Mouse (Mus musculus) ES-Bruce4 (cell line): Measurements from ENCODE around the gene Sh3bp5. TPM values are rescaled to one million over a fixed set of nuclear protein-coding genes. Genes with fewer than 3 reads are reported as not detected.

Source experiments
- H3K27ac ChIP-seq: 2 replicates; pipeline ENCODE4 v1.5.1; 2012; ENCODE audit warnings: low read length, inconsistent platforms; ENCODE audit not compliant: insufficient read depth
- H3K27me3 ChIP-seq: 2 replicates; pipeline ENCODE4 v1.6.1; 2012; ENCODE audit warnings: mild to moderate bottlenecking, low read length, inconsistent platforms; ENCODE audit not compliant: control insufficient read depth, poor library complexity, insufficient read depth, severe bottlenecking
- H3K36me3 ChIP-seq: 2 replicates; pipeline ENCODE4 v1.6.1; 2012; ENCODE audit warnings: inconsistent platforms, mild to moderate bottlenecking, low read length, moderate library complexity; ENCODE audit not compliant: control insufficient read depth, poor library complexity, insufficient read depth, severe bottlenecking
- H3K4me1 ChIP-seq: one replicate; pipeline ENCODE4 v1.8.1; 2011; ENCODE audit warnings: low read length; ENCODE audit not compliant: control insufficient read depth, insufficient read depth
- H3K4me3 ChIP-seq: 2 replicates; pipeline ENCODE4 v1.5.1; 2011; ENCODE audit warnings: low read depth, mild to moderate bottlenecking, low read length
- H3K9ac ChIP-seq: 2 replicates; pipeline ENCODE4 v1.6.1; 2012; ENCODE audit warnings: low read depth, mild to moderate bottlenecking, inconsistent platforms; ENCODE audit not compliant: poor library complexity, severe bottlenecking
- H3K9me3 ChIP-seq: replicated peaks from 2 replicates; pipeline ENCODE4 v1.6.1; 2012; ENCODE audit warnings: mild to moderate bottlenecking, low read length, inconsistent platforms; ENCODE audit not compliant: control insufficient read depth, poor library complexity, insufficient read depth, severe bottlenecking
- CTCF ChIP-seq: IDR thresholded peaks from one replicate; pipeline ENCODE4 v1.8.1; 2011; ENCODE audit warnings: low read depth, low read length
- EP300 ChIP-seq: IDR thresholded peaks from 2 replicates; pipeline ENCODE4 v1.6.1; 2011; ENCODE audit warnings: low read depth, low read length; ENCODE audit not compliant: insufficient read depth
- POLR2A ChIP-seq: IDR thresholded peaks from one replicate; pipeline ENCODE4 v1.8.1; 2011; ENCODE audit warnings: low read length; ENCODE audit not compliant: insufficient read depth
- polyA plus RNA-seq: library from polyadenylated mRNA; stranded (reverse); fragments of >200 nt; gene quantifications from 2 replicates; pipeline ENCODE4 v1.2.4, GENCODE M21; 2011; ENCODE audit warnings: low read depth; ENCODE audit not compliant: missing spikeins, insufficient read depth, insufficient read length

Gene Sh3bp5
- polyA plus RNA-seq, 1 experiment: 8.6 TPM

DNA sequence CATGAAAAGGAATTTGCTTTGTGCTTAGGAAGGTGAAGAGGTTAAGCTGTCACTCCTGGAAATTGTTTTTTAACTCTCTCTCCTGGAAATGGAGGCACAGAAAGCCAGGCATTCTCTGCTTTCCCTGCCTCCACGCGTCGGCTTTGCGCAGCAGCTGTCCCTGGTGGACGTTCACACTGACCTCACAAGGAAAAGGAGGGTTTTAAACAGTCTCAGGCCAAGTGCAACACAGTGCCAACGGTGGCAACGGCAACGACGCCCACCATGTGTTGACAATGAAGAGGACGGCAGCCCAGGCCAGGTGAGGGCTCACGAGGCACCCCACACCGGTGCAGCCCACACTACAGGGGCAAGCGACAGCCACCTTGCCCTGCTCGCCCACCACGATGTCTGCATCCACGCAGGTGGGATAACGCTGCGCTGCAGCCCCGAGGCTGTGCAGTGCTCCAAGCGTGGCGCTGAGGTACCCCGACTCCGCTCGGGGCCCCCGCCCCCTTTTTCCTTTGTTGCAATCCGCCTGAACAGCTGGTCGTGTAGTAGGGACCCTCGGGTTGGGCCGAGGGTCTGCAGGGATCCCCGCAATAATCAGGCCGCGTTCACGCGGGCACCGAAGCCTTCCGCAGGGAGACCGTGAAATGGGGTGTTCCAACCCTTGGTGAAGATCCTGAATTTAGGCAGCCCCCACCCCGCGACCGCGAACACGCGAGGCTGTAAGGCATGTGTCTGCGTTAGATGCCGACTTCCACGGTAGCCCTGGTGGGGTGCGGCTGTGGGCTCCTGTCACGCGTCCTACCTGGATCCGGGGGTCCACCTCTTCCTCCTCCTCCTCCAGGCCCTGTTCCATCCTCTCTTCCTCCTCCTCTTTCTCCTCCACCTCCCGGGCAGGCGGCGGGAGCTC lies 611 bp downstream of the Sh3bp5 start:
- H3K36me3 ChIP-seq: no peaks in the 10 kb centered on the region
- H3K4me3 ChIP-seq: peak overlapping the region; percentile 82
- TF ChIP-seq EP300 (no peak), POLR2A (no peak), CTCF (no peak)
- no peaks in the 10 kb centered on the region for H3K27me3 ChIP-seq
- peak overlapping the region; percentile 55 for H3K9ac ChIP-seq
- H3K4me1 ChIP-seq: no peaks in the 10 kb centered on the region
- H3K9me3 ChIP-seq: no peaks in the 10 kb centered on the region
- H3K27ac ChIP-seq: no peak overlapping the region

DNA sequence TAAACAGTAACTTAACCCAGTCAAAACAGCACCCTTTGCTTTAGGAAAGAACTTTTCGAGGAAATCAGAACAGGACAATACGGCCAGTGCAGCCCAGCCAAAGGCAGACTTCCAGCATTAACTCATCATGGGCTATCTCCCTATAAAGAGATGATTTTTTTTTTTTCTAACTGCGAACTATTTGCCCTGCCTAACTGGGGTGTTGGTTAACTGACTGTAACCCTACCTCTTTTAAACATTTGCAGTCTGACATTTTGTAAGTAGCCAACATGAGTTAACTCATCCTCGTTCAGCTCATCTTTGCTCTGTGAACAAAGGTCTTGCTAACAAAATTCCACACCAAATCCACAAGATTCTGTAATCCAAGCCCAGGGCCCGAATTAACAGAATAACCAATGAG lies 1.5 kb downstream of the Sh3bp5 start:
- H3K27me3 ChIP-seq: no peaks in the 10 kb centered on the region
- H3K27ac ChIP-seq: no peak overlapping the region
- no peaks in the 10 kb centered on the region for H3K36me3 ChIP-seq
- TF ChIP-seq EP300 (no peak), CTCF (no peak), POLR2A (no peak)
- no peaks in the 10 kb centered on the region for H3K4me1 ChIP-seq
- H3K9me3 ChIP-seq: no peaks in the 10 kb centered on the region
- no peak overlapping the region for H3K4me3 ChIP-seq
- H3K9ac ChIP-seq: no peak overlapping the region

DNA sequence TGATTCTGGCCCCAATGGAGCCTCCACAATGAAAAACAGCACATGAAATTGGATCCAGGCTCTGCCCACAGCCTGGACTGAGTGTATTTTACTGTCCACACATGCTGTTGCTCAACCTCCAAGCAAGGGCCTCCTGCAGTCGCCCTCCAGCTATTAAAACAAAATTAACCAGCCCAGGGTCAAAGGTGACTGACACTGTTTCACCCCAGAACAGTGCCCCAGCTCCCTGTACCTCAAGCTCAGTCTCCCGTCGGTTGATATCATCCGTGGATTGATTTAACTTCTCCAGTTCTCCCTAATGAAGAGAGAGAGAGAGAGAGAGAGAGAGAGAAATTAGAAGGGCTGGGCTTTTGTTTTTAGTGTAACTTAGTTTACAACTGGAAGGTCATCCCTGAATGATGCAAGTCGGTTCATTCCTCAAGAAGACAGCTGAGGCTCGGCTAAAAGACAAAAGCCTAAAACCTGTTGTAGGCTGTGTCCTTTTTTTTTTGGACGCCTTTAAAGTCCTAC lies 2.0 kb downstream of the Sh3bp5 start:
- Histone ChIP-seq H3K36me3 (no peaks in the 10 kb centered on the region), H3K9ac (no peak overlapping the region), H3K27ac (no peak overlapping the region), H3K4me3 (no peak overlapping the region), H3K27me3 (no peaks in the 10 kb centered on the region), H3K4me1 (no peaks in the 10 kb centered on the region), H3K9me3 (no peaks in the 10 kb centered on the region)
- TF ChIP-seq EP300 (no peak), POLR2A (no peak), CTCF (no peak)

DNA sequence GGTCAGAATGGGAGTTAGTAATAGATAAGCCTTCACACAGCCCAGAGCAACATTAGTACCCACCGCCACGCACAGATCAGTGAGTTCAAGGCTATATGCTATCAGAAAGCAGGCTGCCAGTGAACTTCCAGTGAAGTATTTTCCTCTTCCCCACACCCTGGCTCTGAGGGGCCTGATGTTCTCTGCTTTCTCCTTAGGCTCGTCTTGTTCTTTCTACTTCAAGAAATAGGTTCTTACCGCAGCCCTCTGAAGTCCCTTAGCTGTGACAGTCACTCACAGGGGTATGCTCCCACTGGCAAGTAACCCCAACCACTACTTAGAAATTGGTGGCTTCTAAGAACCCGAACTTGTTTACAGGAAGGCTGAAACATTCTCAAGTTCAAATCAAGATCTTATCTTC lies 2.8 kb downstream of the Sh3bp5 start:
- H3K27ac ChIP-seq: no peak overlapping the region
- H3K27me3 ChIP-seq: no peaks in the 10 kb centered on the region
- H3K9ac ChIP-seq: no peak overlapping the region
- TF ChIP-seq CTCF (no peak), POLR2A (no peak), EP300 (no peak)
- no peaks in the 10 kb centered on the region for H3K4me1 ChIP-seq
- H3K9me3 ChIP-seq: no peaks in the 10 kb centered on the region
- H3K4me3 ChIP-seq: no peak overlapping the region
- H3K36me3 ChIP-seq: no peaks in the 10 kb centered on the region

DNA sequence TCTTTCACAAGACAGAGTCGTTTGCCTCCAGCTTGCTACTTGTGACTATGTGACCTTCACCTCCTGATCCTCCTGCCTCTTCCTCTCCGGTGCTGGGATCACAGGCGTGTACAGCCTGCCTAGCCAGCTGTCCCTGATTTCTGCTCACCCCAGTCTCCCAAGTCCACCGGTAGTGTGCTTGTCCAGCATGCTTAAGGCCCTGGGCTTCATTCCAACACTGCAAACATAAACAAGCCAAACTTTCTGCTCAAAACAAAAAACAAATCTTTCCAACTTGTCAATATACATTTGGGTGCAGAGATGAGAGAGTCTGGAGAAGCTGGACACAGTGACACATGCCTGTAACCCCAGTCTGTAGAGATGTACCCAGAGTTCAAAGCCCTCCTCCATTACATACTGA lies 3.5 kb downstream of the Sh3bp5 start:
- no peaks in the 10 kb centered on the region for H3K27me3 ChIP-seq
- H3K4me1 ChIP-seq: no peaks in the 10 kb centered on the region
- no peak overlapping the region for H3K9ac ChIP-seq
- no peaks in the 10 kb centered on the region for H3K36me3 ChIP-seq
- H3K27ac ChIP-seq: no peak overlapping the region
- H3K9me3 ChIP-seq: no peaks in the 10 kb centered on the region
- H3K4me3 ChIP-seq: no peak overlapping the region
- TF ChIP-seq CTCF: no peak
- TF ChIP-seq POLR2A: no peak
- TF ChIP-seq EP300: no peak

DNA sequence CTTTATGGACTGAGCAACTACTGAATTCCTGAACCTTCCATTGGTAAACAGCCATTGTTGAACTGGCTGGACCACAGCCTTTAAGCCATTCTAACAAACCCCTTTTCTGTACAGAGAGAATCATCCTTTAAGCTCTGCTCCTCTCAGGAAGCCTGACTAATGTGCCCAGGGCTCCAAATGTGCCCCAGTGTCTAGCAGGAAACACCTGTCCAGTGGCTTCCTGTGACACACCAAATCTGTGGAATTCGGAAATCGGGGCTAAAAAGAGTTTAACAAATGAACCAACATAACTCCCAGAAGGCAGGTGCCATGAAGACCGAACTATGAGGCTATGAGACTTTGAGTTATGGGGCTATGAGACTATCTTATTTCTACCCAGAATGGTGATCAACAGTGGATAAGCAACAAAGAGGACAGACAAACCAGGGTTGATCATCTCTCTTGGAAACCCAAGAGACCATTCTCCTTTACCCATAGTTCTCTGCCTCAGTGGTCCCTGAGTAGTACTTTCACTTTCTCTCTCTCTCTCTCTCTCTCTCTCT lies 4.0 kb downstream of the Sh3bp5 start:
- H3K9ac ChIP-seq: no peak overlapping the region
- no peaks in the 10 kb centered on the region for H3K9me3 ChIP-seq
- no peaks in the 10 kb centered on the region for H3K4me1 ChIP-seq
- no peak for TF ChIP-seq EP300
- TF ChIP-seq CTCF: no peak
- TF ChIP-seq POLR2A: no peak
- H3K4me3 ChIP-seq: no peak overlapping the region
- H3K27ac ChIP-seq: no peak overlapping the region
- H3K36me3 ChIP-seq: no peaks in the 10 kb centered on the region
- H3K27me3 ChIP-seq: no peaks in the 10 kb centered on the region
